ENCODE assay signal across 8 mouse cellular contexts in the genomic region with DNA sequence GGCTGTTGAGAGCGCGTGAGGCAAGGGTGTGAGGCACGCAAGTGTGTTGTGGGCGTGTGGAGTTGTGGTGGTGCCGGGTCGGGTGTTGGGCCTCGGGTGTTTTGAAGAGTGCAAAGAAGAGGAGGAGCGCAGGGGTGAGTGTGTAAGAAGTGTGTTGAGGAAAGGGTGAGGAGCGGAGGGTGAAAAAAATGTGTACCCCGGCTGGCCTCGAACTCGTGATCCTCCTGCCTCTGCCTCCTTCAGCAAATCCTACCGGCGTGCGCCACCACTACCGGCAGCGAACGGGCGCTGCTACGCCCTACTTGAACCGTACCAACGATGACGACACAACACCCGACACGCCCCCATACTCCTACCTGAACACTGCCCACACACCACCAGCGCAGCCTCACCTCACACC.
DNase-seq lines count a peak whose midpoint lies in the region; ATAC-seq and TF ChIP-seq lines count a peak whose summit lies in the region.
"Not testable (repeated sequence)": the region's sequence is repeated elsewhere in the genome, so short reads cannot be mapped to it uniquely, and the experiment has no call there.

No protein-coding gene starts in this region.

- TF ChIP-seq POLR2A in lung, adult 2 months (IDR thresholded peaks at IDR 0.05; ENCODE audit: borderline replicate concordance, extremely low read depth, low read depth, low read length), result not testable (repeated sequence)

- not testable (repeated sequence) for H3K36me3 ChIP-seq in embryonic facial prominence, embryonic 13.5 days

- H3K4me2 ChIP-seq in embryonic facial prominence, embryonic 13.5 days, result not testable (repeated sequence)

- TF ChIP-seq CTCF in lung, adult 2 months (IDR thresholded peaks at IDR 0.05; ENCODE audit: insufficient read depth, low read length), result not testable (repeated sequence)

- DNase-seq in adrenal gland, postnatal 25 days, result peak; percentile 67
- peak; percentile 97 for DNase-seq in heart, adult 11 months
- peak; percentile 69 for DNase-seq in kidney, adult 11 months
- DNase-seq in layer of hippocampus, postnatal 14 days (ENCODE audit: low spot score in 2 of 2), result peak; percentile 75 to 82
- peak; percentile 67 for DNase-seq in lung, adult 2 months
- DNase-seq in right cerebral cortex, postnatal 25 days, result peak; percentile 59
- peak; percentile 83 for DNase-seq in thymus, postnatal 25 days

- H3K27ac ChIP-seq in embryonic facial prominence, embryonic 13.5 days, result not testable (repeated sequence)

- not testable (repeated sequence) for H3K4me1 ChIP-seq in embryonic facial prominence, embryonic 13.5 days; lung, adult 2 months (ENCODE audit: control insufficient read depth, insufficient read depth, low read length)

- not testable (repeated sequence) for H3K9ac ChIP-seq in embryonic facial prominence, embryonic 13.5 days

- not testable (repeated sequence) for H3K9me3 ChIP-seq in embryonic facial prominence, embryonic 13.5 days

- not testable (repeated sequence) for H3K27me3 ChIP-seq in embryonic facial prominence, embryonic 13.5 days

- H3K4me3 ChIP-seq in embryonic facial prominence, embryonic 13.5 days, result peak overlapping the region; percentile 21; the same call in 1 of the 2 replicates
- H3K4me3 ChIP-seq in lung, adult 2 months (replicated peaks; ENCODE audit: extremely low read depth, low read depth, low read length), result not testable (repeated sequence)

- 7% methylated on average over 15 of the region's 26 CpGs for WGBS in embryonic facial prominence, embryonic 13.5 days
- WGBS in lung, adult 2 months, result 3% methylated on average over 15 of the region's 26 CpGs

- ATAC-seq in embryonic facial prominence, embryonic 13.5 days (ENCODE audit: insufficient number of reproducible peaks, insufficient read depth, low FRiP score, low TSS enrichment, low read depth), result not testable (repeated sequence)
